Mouse (Mus musculus) erythroblast, embryonic 14.5 days (primary cell): ENCODE data around the gene Psmb3. TPM values are rescaled to one million over a fixed set of nuclear protein-coding genes. Genes with fewer than 3 reads are reported as not detected.

Experiments
- H3K27me3 ChIP-seq: 2 replicates; pipeline ENCODE4 v1.6.1; 2012; ENCODE audit warnings: inconsistent platforms; ENCODE audit not compliant: control insufficient read depth
- H3K36me3 ChIP-seq: 2 replicates; pipeline ENCODE4 v1.6.1; 2012; ENCODE audit warnings: mild to moderate bottlenecking, inconsistent platforms; ENCODE audit not compliant: control insufficient read depth
- H3K4me1 ChIP-seq: 2 replicates; pipeline ENCODE4 v1.6.1; 2012; ENCODE audit warnings: inconsistent platforms; ENCODE audit not compliant: control insufficient read depth
- H3K4me3 ChIP-seq: replicated peaks from 2 replicates; pipeline ENCODE3; 2012; ENCODE audit warnings: moderate library complexity, mild to moderate bottlenecking, inconsistent platforms
- H3K9me3 ChIP-seq: 2 replicates; pipeline ENCODE4 v1.6.1; 2012; ENCODE audit warnings: low read length, inconsistent platforms, mixed read lengths; ENCODE audit not compliant: control insufficient read depth
- GATA1 ChIP-seq: IDR thresholded peaks from 2 replicates; pipeline ENCODE4 v1.6.1; 2012; ENCODE audit warnings: low read length, inconsistent platforms, mixed read lengths
- TAL1 ChIP-seq: IDR thresholded peaks from 3 replicates; pipeline ENCODE4 v1.6.1; 2012; ENCODE audit warnings: low read length, inconsistent platforms, mixed read lengths
- polyA plus RNA-seq: library from polyadenylated mRNA; stranded (reverse); fragments of >175 nt; gene quantifications from 2 replicates; pipeline ENCODE4 v1.2.3, GENCODE M21; 2012

Gene Psmb3
- polyA plus RNA-seq, 1 experiment, result 2.3 TPM

- H3K4me3 ChIP-seq, result no peak overlapping the region
- peaks cover 3% of the 10 kb centered on the region; the same call in 1 of the 2 replicates for H3K4me1 ChIP-seq
- H3K9me3 ChIP-seq, result peaks cover 7% of the 10 kb centered on the region; the same call in 1 of the 2 replicates
- H3K36me3 ChIP-seq, result peaks cover 3% of the 10 kb centered on the region; the same call in 1 of the 2 replicates
- no peak for TF ChIP-seq GATA1
- TF ChIP-seq TAL1, result no peak
- H3K27me3 ChIP-seq, result peaks cover 67% of the 10 kb centered on the region
These were observed 37.0 kb upstream of the Psmb3 start for GRCm38 (mm10) chr11:97666221-97666620.

DNA sequence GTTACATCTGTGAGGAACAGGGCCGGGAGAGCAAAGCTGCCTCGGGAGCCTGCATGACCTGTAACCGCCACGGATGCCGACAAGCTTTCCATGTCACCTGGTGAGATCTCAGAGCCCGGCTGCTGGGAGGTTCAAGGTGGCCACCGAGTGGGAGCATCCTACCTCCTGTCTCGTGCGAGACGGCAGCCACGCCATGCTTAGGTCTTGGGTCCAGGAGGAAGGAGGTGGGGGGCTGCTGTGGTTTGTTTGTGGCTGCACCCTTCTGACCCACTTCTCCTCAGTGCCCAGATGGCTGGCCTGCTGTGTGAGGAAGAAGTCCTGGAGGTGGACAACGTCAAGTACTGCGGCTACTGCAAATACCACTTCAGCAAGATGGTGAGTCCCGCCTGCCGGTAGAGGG is 36.4 kb upstream of the Psmb3 start:
- H3K27me3 ChIP-seq, result peaks cover 61% of the 10 kb centered on the region
- peaks cover 4% of the 10 kb centered on the region; the same call in 1 of the 2 replicates for H3K9me3 ChIP-seq
- peaks cover 3% of the 10 kb centered on the region; the same call in 1 of the 2 replicates for H3K4me1 ChIP-seq
- no peak overlapping the region for H3K4me3 ChIP-seq
- no peak for TF ChIP-seq GATA1
- no peak for TF ChIP-seq TAL1
- H3K36me3 ChIP-seq, result peaks cover 3% of the 10 kb centered on the region; the same call in 1 of the 2 replicates

DNA sequence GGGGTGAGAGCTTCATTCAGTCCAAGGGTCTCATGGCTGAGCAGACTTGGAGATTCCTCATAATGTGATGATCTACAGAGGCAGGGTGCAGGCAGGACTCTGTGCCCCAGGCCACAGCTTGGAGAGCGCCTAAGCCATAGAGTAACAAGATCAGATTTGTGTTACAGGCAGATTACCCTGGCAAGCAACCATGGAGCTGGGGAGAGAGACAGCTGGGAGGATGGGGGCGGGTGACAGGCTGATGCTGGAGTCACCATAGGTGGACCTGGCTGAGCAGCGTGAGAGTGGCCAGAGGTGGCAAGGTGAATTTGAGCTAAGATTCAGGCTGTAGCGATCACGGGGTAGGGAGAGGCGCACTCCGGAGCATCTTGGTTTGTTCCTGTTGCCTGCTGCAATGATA is 35.0 kb upstream of the Psmb3 start:
- peaks cover 3% of the 10 kb centered on the region; the same call in 1 of the 2 replicates for H3K4me1 ChIP-seq
- H3K36me3 ChIP-seq, result peaks cover 3% of the 10 kb centered on the region; the same call in 1 of the 2 replicates
- H3K9me3 ChIP-seq, result peaks cover 3% of the 10 kb centered on the region; the same call in 1 of the 2 replicates
- TF ChIP-seq TAL1 (no peak), GATA1 (no peak)
- H3K27me3 ChIP-seq, result peaks cover 47% of the 10 kb centered on the region
- H3K4me3 ChIP-seq, result no peak overlapping the region

DNA sequence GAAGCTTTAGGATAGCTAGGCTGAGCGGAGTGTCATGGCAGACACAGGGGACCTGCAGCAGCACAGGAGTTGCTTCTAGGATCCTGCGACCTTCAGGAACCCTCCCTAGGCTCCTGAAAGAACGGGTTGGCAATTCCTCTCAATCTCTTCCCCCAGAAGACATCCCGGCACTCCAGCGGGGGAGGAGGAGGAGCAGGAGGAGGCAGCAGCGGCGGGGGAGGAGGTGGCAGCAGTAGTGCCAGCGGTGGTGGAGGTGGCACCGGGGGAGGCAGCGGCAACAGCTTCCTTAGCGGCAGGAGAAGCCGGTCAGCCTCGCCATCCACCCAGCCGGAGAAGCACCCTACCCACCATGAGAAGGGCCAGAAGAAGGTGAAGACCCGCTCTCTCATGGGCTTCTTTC is 33.9 kb upstream of the Psmb3 start:
- H3K36me3 ChIP-seq, result peaks cover 3% of the 10 kb centered on the region; the same call in 1 of the 2 replicates
- no peak overlapping the region for H3K4me3 ChIP-seq
- peaks cover 36% of the 10 kb centered on the region for H3K27me3 ChIP-seq
- TF ChIP-seq TAL1 (no peak), GATA1 (no peak)
- H3K4me1 ChIP-seq, result peaks cover 3% of the 10 kb centered on the region; the same call in 1 of the 2 replicates
- peaks cover 3% of the 10 kb centered on the region; the same call in 1 of the 2 replicates for H3K9me3 ChIP-seq

DNA sequence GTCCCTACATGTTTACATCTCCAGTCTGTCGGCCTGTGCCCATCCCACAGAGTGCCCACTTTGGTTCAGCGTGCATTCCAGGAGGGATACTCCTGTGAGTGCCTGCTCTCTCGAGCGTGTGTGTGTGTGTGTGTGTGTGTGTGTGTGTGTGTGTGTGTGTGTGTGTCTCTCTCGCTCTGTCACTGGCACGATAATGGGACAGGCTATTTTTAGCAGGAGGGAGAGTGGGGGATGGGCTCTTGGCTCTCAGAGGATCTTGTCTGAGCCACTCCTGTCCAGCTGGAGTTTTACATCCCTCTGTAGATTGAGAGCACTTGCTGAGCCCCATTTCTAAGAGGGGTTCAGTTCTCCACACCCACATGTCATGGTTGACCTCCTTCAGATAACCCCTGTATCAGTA is 33.4 kb upstream of the Psmb3 start:
- Histone ChIP-seq H3K36me3 (peaks cover 3% of the 10 kb centered on the region; the same call in 1 of the 2 replicates), H3K27me3 (peaks cover 31% of the 10 kb centered on the region), H3K4me1 (peaks cover 3% of the 10 kb centered on the region; the same call in 1 of the 2 replicates), H3K4me3 (no peak overlapping the region), H3K9me3 (peaks cover 3% of the 10 kb centered on the region; the same call in 1 of the 2 replicates)
- no peak for TF ChIP-seq GATA1
- TF ChIP-seq TAL1, result no peak

GRCm38 (mm10) chr11:97670234-97671176 is 32.7 kb upstream of the Psmb3 start:
- Histone ChIP-seq H3K9me3 (peaks cover 2% of the 10 kb centered on the region; the same call in 1 of the 2 replicates), H3K27me3 (peaks cover 24% of the 10 kb centered on the region), H3K4me3 (no peak overlapping the region), H3K4me1 (peaks cover 3% of the 10 kb centered on the region; the same call in 1 of the 2 replicates), H3K36me3 (peaks cover 2% of the 10 kb centered on the region; the same call in 1 of the 2 replicates)
- TF ChIP-seq GATA1, result no peak
- TF ChIP-seq TAL1, result no peak

GRCm38 (mm10) chr11:97671177-97671527 is 32.0 kb upstream of the Psmb3 start:
- Histone ChIP-seq H3K4me3 (no peak overlapping the region), H3K4me1 (peaks cover 3% of the 10 kb centered on the region; the same call in 1 of the 2 replicates), H3K36me3 (no peaks in the 10 kb centered on the region; the same call in 1 of the 2 replicates), H3K27me3 (peaks cover 18% of the 10 kb centered on the region), H3K9me3 (no peaks in the 10 kb centered on the region)
- TF ChIP-seq TAL1 (no peak), GATA1 (no peak)

GRCm38 (mm10) chr11:97673148-97673547 is 30.1 kb upstream of the Psmb3 start:
- Histone ChIP-seq H3K4me3 (no peak overlapping the region), H3K9me3 (no peaks in the 10 kb centered on the region), H3K36me3 (no peaks in the 10 kb centered on the region; the same call in 1 of the 2 replicates), H3K4me1 (peaks cover 3% of the 10 kb centered on the region; the same call in 1 of the 2 replicates), H3K27me3 (peaks cover 10% of the 10 kb centered on the region; the same call in 1 of the 2 replicates)
- TF ChIP-seq TAL1, result no peak
- TF ChIP-seq GATA1, result no peak
